Mouse (Mus musculus) CD4-positive, CD25-positive, alpha-beta regulatory T cell, adult 4 months (primary cell): ENCODE results near the gene Gm136. TPM values are rescaled to one million over a fixed set of nuclear protein-coding genes. Genes with fewer than 3 reads are reported as not detected.
"Not testable (repeated sequence)": the region's sequence is repeated elsewhere in the genome, so short reads cannot be mapped to it uniquely, and the experiment has no call there.

Experiments
- ATAC-seq: one replicate; pipeline ENCODE4 v1.8.0; 2017
- polyA plus RNA-seq, 2 experiments: library from polyadenylated mRNA; unstranded; fragments of 100-300 nt; shearing (Covaris generic); gene quantifications; one replicate each; pipeline ENCODE4 v1.2.1; 2017

Gene Gm136
- not detected for polyA plus RNA-seq

DNA sequence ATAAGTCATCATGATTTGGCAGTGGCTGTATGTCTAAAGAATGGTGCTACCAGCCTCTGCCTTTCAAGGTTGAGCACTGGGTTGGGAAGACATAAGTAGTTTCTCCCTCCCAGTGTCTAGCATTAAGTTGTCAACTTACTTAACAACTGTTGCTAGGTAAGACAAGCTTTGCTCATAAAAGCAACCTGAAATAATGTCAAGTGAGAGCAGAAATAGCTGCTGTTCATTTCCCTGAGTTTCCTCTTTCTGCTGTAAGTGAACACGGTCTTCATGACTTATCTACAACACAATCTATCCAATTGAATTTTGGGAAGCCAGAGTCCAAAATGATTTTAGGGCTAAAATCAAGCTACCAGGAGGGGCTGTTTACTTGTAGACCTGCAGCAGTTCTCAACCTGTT lies at the start of gene Gm136:
Gene Gm136 (minus strand): TSS at position 101 of the 400 bp plus-strand sequence.
- no peak for ATAC-seq

DNA sequence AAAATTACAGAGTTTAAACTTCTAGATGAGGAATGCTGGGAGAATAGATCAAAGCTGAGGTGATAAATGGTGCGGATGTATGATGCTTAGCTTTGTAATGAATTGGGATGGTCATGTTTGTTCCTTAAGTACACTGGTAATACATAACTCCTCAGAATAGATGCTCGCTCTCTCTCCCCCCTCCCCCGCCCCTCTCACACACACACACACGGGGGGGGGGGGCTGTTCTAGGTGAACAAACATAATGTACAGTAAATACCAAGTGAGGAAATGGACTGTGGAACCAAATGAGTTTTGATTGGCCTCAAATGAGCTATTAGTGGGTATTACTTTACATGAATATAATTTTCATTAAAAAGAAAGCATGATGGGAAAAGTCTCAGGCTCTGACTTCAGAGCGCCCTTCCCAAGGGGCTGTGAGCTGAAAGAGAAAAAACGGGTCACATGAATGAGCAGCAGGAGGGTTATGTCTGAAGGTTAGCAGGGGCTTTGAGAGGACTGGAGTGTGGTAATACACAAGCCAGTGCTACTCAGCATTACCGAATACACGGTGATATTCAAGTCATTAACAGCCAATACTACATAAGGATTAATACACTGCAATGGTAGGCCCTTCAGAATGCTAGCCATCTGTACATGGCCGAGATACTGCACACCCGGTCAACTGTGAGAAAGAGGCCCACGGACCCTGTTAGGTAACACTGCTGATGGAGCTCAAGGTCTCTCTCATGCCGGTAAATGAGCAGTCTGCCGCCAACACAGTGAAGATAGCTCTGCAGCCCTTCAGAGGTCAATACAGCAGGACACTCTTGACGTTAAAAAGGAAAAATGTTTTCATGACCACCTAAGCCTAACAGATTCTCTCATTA lies 45.3 kb upstream of the Gm136 start:
- ATAC-seq: no peak

DNA sequence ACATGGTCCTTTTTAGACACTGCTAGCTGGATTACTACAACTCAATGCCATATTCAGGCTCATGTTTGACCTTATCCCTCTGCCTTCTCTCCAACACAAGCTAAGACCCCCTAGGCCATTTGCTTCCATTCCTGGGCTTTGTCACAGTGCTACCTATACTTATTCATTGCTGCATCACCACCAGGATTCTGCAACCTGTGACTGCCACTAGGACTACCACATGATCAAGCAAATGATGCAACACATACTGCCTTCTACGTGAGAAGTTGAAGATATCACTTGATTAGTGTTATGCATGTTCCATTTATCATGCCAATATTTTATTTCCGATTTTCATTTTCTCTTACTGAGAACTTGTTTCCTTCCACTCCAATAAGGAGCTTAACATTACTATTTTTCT lies 41.9 kb upstream of the Gm136 start:
- ATAC-seq: no peak

DNA sequence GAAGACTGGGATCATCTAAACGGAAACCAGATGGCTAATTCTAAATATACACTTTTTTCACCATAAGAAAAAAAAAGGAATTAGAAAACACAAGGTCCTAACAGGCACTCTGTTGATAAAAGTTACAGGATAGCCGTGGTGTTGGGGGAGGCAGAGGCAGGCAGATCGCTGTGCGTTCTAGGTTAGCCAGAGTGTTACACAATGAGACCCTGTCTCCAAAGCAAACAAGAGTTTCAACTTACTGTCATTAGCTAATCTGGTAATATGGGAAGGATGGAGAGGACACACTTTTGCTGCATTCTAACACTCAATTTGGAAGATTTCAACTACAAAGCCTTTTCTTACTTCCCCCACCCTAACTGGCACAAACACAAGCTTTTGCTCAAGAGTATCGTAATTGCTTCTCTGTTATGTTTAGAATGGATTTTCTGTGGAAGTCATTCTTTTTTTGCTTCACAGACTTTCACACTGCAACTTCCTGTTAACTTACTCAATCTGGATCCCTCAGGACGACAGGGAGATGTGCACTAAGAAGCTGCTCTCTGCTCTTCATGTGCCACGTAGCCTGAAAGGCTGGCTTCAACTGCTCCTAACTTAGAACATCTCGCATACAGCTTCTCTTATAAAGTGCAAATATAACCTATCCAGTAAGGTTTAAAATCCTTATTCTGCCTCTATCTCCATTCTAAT lies 41.4 kb upstream of the Gm136 start:
- no peak for ATAC-seq

GRCm38 (mm10) chr4:34796294-34796693 lies 40.2 kb upstream of the Gm136 start:
- ATAC-seq: no peak

- ATAC-seq: no peak
These were observed 30.4 kb upstream of the Gm136 start for GRCm38 (mm10) chr4:34786476-34786875.

DNA sequence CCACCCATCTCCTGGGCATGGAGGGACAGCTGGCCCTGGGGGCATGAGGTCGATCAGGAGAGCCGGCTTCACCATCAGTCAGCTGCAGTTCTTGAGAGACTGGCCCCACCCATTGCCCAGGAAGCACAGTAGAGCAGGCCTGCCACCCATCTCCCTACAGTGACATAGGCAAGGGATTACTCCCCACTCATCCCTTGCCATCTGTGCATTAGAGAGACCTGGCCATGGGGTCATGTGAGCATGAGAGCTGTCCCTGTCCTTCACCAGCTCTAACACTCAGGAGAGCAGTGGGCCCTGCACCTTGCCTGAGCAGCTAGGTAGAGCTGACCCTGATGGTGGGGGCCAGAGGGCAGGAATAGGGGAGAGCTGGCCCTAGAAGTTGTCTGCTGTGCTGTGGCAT lies 29.6 kb upstream of the Gm136 start:
- ATAC-seq: no peak

- ATAC-seq: no peak
These were observed 28.8 kb upstream of the Gm136 start for GRCm38 (mm10) chr4:34784865-34785264.

DNA sequence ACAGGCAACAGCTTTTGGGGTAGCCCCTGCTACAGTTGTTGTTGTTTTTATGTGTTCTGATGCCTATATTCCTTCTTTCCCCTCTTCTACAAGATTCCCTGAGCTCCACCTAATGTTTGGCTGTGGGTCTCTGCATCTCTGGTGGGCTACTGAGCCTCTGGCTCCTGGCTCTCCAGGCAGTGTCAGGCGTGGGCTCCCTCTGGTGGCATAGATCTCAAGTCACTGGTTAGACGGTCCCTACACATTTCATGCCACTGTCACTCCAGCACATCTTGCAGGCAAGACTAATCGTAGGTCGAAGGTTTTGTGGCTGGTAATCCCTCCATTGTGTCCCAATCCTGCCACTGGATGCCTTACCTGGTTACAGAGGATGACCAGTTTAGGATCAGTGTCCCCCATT lies 26.7 kb upstream of the Gm136 start:
- no peak for ATAC-seq

GRCm38 (mm10) chr4:34777677-34778527 lies 21.8 kb upstream of the Gm136 start, which contains the start of gene Smim8:
Gene Smim8 (minus strand): TSS chr4:34778423.
- peak; percentile 95 for ATAC-seq

- ATAC-seq: no peak
These were observed 15.7 kb upstream of the Gm136 start for GRCm38 (mm10) chr4:34771652-34772371.

- ATAC-seq: no peak
These were observed 6.8 kb downstream of the Gm136 start for GRCm38 (mm10) chr4:34749236-34749635.

- no peak for ATAC-seq
These were observed 21.6 kb downstream of the Gm136 start for GRCm38 (mm10) chr4:34734461-34734860.

GRCm38 (mm10) chr4:34733415-34733814 lies 22.6 kb downstream of the Gm136 start:
- not testable (repeated sequence) for ATAC-seq

GRCm38 (mm10) chr4:34729851-34730341 lies 26.2 kb downstream of the Gm136 start, which contains the start of gene Cfap206:
Gene Cfap206 (minus strand): TSS chr4:34730206.
- no peak for ATAC-seq

DNA sequence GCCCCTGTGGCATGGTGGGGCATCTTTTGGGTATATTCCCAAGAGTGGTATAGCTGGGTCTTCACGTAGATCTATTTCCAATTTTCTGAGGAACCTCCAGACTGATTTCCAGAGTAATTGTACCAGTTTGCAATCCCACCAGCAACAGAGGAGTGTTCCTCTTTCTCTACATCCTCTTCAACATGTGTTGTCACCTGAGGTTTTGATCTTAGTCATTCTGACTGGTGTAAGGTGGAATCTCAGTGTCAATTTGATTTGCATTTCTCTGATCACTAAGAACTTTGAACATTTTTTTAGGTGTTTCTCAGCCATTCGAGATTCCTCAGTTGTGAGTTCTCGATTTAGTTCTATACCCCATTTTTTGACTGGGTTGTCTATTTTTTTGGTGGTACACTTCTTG lies 30.4 kb downstream of the Gm136 start:
- not testable (repeated sequence) for ATAC-seq

DNA sequence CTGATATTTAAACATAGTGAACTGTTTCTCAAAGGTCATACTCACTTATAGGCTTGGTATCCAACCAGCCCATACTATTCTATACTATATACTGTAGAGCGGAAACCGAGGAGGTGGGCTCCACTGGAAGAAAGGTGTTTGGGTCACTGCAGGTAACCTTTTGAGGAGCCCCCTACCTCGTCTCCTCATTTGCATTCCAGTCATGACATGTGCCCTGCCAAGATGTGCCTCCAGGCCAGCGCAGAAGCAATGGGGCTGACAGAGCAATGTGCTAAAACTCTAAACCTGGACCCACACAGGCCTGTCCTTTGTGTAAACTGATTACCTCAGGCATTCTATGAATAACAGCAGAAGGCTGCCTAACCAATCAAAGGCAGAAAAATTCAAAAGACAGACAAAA lies 31.8 kb downstream of the Gm136 start:
- ATAC-seq: no peak

DNA sequence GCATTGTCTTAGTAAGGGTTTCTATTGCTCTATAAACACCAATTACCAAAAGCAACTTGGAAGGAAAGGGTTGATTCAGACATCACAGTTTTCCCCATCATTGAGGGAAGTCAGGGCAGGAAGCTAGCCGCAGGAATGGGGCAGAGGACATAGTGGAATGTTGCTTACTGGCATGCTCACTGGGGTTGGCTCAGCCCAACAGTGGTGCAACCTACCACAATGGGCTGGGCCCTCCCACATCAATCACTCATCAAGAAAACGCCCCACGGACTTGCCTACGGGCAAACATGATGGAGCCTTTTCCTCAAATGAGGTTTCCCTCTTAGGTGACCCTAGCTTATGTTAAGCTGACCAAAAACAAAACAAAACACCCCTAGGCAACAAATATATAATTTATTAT lies 32.9 kb downstream of the Gm136 start:
- no peak for ATAC-seq

DNA sequence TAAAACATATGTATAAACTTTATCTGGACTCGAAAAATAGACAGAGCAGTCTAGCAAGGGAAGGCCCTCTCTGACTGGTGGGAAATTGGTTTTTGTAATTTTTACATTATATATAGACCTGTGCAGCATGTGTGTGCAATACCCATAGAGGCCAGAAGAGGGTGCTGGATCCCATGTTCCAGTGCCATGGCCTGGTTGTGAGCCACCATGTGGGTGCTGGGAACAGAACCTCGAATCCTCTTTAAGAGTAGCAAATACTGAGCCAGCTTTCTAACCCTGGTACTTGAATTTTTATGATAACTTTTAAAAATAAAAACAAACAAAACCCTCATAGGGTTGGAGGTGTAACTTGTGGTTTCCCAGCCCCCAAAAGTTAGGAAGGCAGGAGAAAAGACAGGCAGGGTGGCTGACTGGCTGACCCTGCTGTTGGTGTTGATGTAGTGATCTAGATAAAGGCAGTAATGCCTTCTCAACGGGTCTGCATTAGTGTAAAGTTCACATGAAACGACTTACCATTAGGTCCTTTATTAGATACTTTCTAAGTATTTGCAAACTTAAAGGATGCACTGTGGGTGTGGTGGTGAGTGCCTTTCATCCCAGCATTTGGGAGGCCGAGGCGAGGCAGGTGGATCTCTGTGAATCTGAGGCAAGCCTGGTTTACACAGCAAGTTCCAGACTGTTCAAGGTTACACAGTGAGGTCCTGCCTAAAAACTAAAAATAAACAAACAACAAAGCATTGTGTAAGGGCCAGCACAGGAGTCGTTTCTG lies 35.8 kb downstream of the Gm136 start:
- no peak for ATAC-seq

- ATAC-seq: no peak
These were observed 36.6 kb downstream of the Gm136 start for GRCm38 (mm10) chr4:34719421-34719820.

DNA sequence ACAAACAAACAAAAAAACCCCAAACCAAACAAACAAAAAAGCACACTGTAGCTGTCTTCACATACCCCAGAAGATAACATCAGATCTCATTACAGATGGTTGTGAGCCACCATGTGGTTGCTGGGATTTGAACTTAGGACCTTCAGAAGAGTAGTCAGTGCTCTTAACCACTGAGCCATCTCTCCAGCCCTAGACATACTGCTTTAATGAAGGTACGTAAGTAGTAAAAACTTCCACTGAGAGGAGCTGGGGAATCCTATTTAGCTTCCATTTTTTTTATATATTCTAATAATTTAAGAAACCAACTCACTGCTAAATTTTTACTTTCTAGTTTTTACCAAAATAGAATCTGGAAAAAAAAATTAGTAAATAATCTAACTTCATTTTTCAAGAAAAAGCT lies 41.0 kb downstream of the Gm136 start:
- no peak for ATAC-seq
